8 mouse cellular contexts compared by ENCODE assay signal in genomic region chr13:67552505-67553346, GRCm38 (mm10). TPM values are rescaled to one million over a fixed set of nuclear protein-coding genes. Genes with fewer than 3 reads are reported as not detected.
DNase-seq lines count a peak whose midpoint lies in the region; ATAC-seq and TF ChIP-seq lines count a peak whose summit lies in the region.

No protein-coding gene starts in this region.

- peak overlapping the region; percentile 99 for H3K4me3 ChIP-seq in bone marrow macrophage, adult 2 months (ENCODE audit: insufficient read depth, low read length)
- H3K4me3 ChIP-seq in embryonic fibroblast, embryonic 13.5 days (ENCODE audit: insufficient read depth, low read length) = peak overlapping the region; percentile 69
- H3K4me3 ChIP-seq in kidney, embryonic 14.5 days (ENCODE audit: low read length) = peak overlapping the region; percentile 92
- H3K4me3 ChIP-seq in limb, embryonic 15.5 days = peak overlapping the region; percentile 81

- peak; percentile 93 for DNase-seq in A20 (ENCODE audit: low read depth, low spot score)
- peak; percentile 84 to 87 for DNase-seq in heart, adult 9 months (ENCODE audit: low spot score in 2 of 2)
- DNase-seq in monocyte, adult 2 months (ENCODE audit: low read depth in 1 of 2, low spot score in 2 of 2) = peak; percentile 26 to 73
- peak; percentile 87 to 89 for DNase-seq in spleen, postnatal 36 days (ENCODE audit: low spot score in 2 of 2)

- ATAC-seq in kidney, embryonic 14.5 days (ENCODE audit: low FRiP score, low TSS enrichment) = peak; percentile 99
- peak; percentile 96 for ATAC-seq in limb, embryonic 15.5 days (ENCODE audit: insufficient number of reproducible peaks, low FRiP score, low TSS enrichment, low read depth)

- TF ChIP-seq CTCF in bone marrow macrophage, adult 2 months (IDR thresholded peaks at IDR 0.05; ENCODE audit: low read depth, low read length) = no peak
- no peak for TF ChIP-seq CTCF in embryonic fibroblast, embryonic 13.5 days (IDR thresholded peaks at IDR 0.05; ENCODE audit: borderline replicate concordance, insufficient read depth, low read length)

- TF ChIP-seq POLR2A in bone marrow macrophage, adult 2 months (IDR thresholded peaks at IDR 0.05; ENCODE audit: borderline replicate concordance, low read depth, low read length) = no peak
- peak; percentile 83 for TF ChIP-seq POLR2A in embryonic fibroblast, embryonic 13.5 days (IDR thresholded peaks at IDR 0.05; ENCODE audit: low read depth, low read length)

- H3K36me3 ChIP-seq in kidney, embryonic 14.5 days (ENCODE audit: control insufficient read depth, insufficient read depth, low read length) = no peaks in the 10 kb centered on the region
- H3K36me3 ChIP-seq in limb, embryonic 15.5 days = no peaks in the 10 kb centered on the region

- peak overlapping the region; percentile 84 for H3K27ac ChIP-seq in bone marrow macrophage, adult 2 months (ENCODE audit: insufficient read depth, low read depth, low read length)
- H3K27ac ChIP-seq in embryonic fibroblast, embryonic 13.5 days (ENCODE audit: insufficient read depth, low read length) = peak overlapping the region; percentile 66
- peak overlapping the region; percentile 93 for H3K27ac ChIP-seq in kidney, embryonic 14.5 days (ENCODE audit: low read depth, low read length)
- peak overlapping the region; percentile 93 for H3K27ac ChIP-seq in limb, embryonic 15.5 days

- peak overlapping the region; percentile 87 for H3K9ac ChIP-seq in kidney, embryonic 14.5 days (ENCODE audit: low read depth, low read length)
- H3K9ac ChIP-seq in limb, embryonic 15.5 days = peak overlapping the region; percentile 85

- peaks cover 3% of the 10 kb centered on the region for H3K4me1 ChIP-seq in bone marrow macrophage, adult 2 months (ENCODE audit: control insufficient read depth, insufficient read depth, low read length)
- peaks cover 3% of the 10 kb centered on the region; the same call in 1 of the 2 replicates for H3K4me1 ChIP-seq in embryonic fibroblast, embryonic 13.5 days (ENCODE audit: control insufficient read depth, insufficient read depth, low read length)
- H3K4me1 ChIP-seq in kidney, embryonic 14.5 days (ENCODE audit: control insufficient read depth, insufficient read depth, low read length) = peaks cover 9% of the 10 kb centered on the region
- peaks cover 9% of the 10 kb centered on the region for H3K4me1 ChIP-seq in limb, embryonic 15.5 days

- peak overlapping the region; percentile 75 for H3K4me2 ChIP-seq in kidney, embryonic 14.5 days (replicated peaks; ENCODE audit: low read depth, low read length)
- peak overlapping the region; percentile 53 for H3K4me2 ChIP-seq in limb, embryonic 15.5 days

- under 1% methylated on average over 44 of the region's 44 CpGs for WGBS in kidney, embryonic 14.5 days
- under 1% methylated on average over 44 of the region's 44 CpGs for WGBS in limb, embryonic 15.5 days

- H3K9me3 ChIP-seq in kidney, embryonic 14.5 days (ENCODE audit: control insufficient read depth, low read length) = no peaks in the 10 kb centered on the region
- no peaks in the 10 kb centered on the region for H3K9me3 ChIP-seq in limb, embryonic 15.5 days

- H3K27me3 ChIP-seq in kidney, embryonic 14.5 days (ENCODE audit: control insufficient read depth, insufficient read depth, low read length) = no peaks in the 10 kb centered on the region
- H3K27me3 ChIP-seq in limb, embryonic 15.5 days = no peaks in the 10 kb centered on the region

RNA-seq across cellular contexts. Expression of gene Zfp748, which starts 0.9 kb away (rescaled TPM):
- 5.9 and 6.3 TPM in 2 replicates for polyA plus RNA-seq in bone marrow macrophage, adult 2 months (2012; ENCODE audit: insufficient read depth, insufficient read length, missing spikeins)
- polyA plus RNA-seq in embryonic fibroblast, embryonic 13.5 days (2011; ENCODE audit: insufficient read length, low read depth, missing spikeins) = 5.6 and 7.6 TPM in 2 replicates
- 15.2 and 17.7 TPM in 2 replicates for polyA plus RNA-seq in kidney, embryonic 14.5 days (2014; fragmentation: Nextera tagmentation; extraction: Ambion mirVana)
- polyA plus RNA-seq in limb, embryonic 15.5 days (2015; fragmentation: Nextera tagmentation; extraction: Ambion mirVana) = 11.0 and 12.6 TPM in 2 replicates

RNA-seq across cellular contexts. Expression of gene Zfp87, which starts 26.7 kb away (rescaled TPM):
- 21.8 and 22.7 TPM in 2 replicates for polyA plus RNA-seq in bone marrow macrophage, adult 2 months (2012; ENCODE audit: insufficient read depth, insufficient read length, missing spikeins)
- polyA plus RNA-seq in embryonic fibroblast, embryonic 13.5 days (2011; ENCODE audit: insufficient read length, low read depth, missing spikeins) = 13.1 and 15.2 TPM in 2 replicates
- polyA plus RNA-seq in kidney, embryonic 14.5 days (2014; fragmentation: Nextera tagmentation; extraction: Ambion mirVana) = 22.5 and 28.5 TPM in 2 replicates
- 23.6 and 27.2 TPM in 2 replicates for polyA plus RNA-seq in limb, embryonic 15.5 days (2015; fragmentation: Nextera tagmentation; extraction: Ambion mirVana)

RNA-seq across cellular contexts. Expression of gene Gm26965, which starts 26.8 kb away (rescaled TPM):
- polyA plus RNA-seq in bone marrow macrophage, adult 2 months (2012; ENCODE audit: insufficient read depth, insufficient read length, missing spikeins) = not detected in 2 replicates
- polyA plus RNA-seq in embryonic fibroblast, embryonic 13.5 days (2011; ENCODE audit: insufficient read length, low read depth, missing spikeins) = 1.5 TPM in 1 of 2 replicates, not detected in the other
- polyA plus RNA-seq in kidney, embryonic 14.5 days (2014; fragmentation: Nextera tagmentation; extraction: Ambion mirVana) = not detected in 2 replicates
- 0.25 TPM in 1 of 2 replicates, not detected in the other for polyA plus RNA-seq in limb, embryonic 15.5 days (2015; fragmentation: Nextera tagmentation; extraction: Ambion mirVana)

RNA-seq across cellular contexts. Expression of gene Zfp58, which starts 52.4 kb away (rescaled TPM):
- polyA plus RNA-seq in bone marrow macrophage, adult 2 months (2012; ENCODE audit: insufficient read depth, insufficient read length, missing spikeins) = 6.1 and 8.0 TPM in 2 replicates
- polyA plus RNA-seq in embryonic fibroblast, embryonic 13.5 days (2011; ENCODE audit: insufficient read length, low read depth, missing spikeins) = 6.7 and 7.6 TPM in 2 replicates
- 13.5 and 16.7 TPM in 2 replicates for polyA plus RNA-seq in kidney, embryonic 14.5 days (2014; fragmentation: Nextera tagmentation; extraction: Ambion mirVana)
- polyA plus RNA-seq in limb, embryonic 15.5 days (2015; fragmentation: Nextera tagmentation; extraction: Ambion mirVana) = 16.2 and 17.0 TPM in 2 replicates

RNA-seq across cellular contexts. Expression of gene Zfp729b, which starts 56.8 kb away (rescaled TPM):
- 9.5 and 10.8 TPM in 2 replicates for polyA plus RNA-seq in bone marrow macrophage, adult 2 months (2012; ENCODE audit: insufficient read depth, insufficient read length, missing spikeins)
- polyA plus RNA-seq in embryonic fibroblast, embryonic 13.5 days (2011; ENCODE audit: insufficient read length, low read depth, missing spikeins) = 6.1 and 7.0 TPM in 2 replicates
- 4.5 and 5.0 TPM in 2 replicates for polyA plus RNA-seq in kidney, embryonic 14.5 days (2014; fragmentation: Nextera tagmentation; extraction: Ambion mirVana)
- 3.8 and 4.6 TPM in 2 replicates for polyA plus RNA-seq in limb, embryonic 15.5 days (2015; fragmentation: Nextera tagmentation; extraction: Ambion mirVana)

Comparison
In these comparisons a context has a peak if more than half of its experiments do, and no peak if none do; other contexts are left out.
1. Peak in every context shown above with its lines: DNase-seq, ATAC-seq, H3K4me3 ChIP-seq and H3K27ac ChIP-seq.